Mouse (Mus musculus): ENCODE data around the gene Gm11634.

DNA sequence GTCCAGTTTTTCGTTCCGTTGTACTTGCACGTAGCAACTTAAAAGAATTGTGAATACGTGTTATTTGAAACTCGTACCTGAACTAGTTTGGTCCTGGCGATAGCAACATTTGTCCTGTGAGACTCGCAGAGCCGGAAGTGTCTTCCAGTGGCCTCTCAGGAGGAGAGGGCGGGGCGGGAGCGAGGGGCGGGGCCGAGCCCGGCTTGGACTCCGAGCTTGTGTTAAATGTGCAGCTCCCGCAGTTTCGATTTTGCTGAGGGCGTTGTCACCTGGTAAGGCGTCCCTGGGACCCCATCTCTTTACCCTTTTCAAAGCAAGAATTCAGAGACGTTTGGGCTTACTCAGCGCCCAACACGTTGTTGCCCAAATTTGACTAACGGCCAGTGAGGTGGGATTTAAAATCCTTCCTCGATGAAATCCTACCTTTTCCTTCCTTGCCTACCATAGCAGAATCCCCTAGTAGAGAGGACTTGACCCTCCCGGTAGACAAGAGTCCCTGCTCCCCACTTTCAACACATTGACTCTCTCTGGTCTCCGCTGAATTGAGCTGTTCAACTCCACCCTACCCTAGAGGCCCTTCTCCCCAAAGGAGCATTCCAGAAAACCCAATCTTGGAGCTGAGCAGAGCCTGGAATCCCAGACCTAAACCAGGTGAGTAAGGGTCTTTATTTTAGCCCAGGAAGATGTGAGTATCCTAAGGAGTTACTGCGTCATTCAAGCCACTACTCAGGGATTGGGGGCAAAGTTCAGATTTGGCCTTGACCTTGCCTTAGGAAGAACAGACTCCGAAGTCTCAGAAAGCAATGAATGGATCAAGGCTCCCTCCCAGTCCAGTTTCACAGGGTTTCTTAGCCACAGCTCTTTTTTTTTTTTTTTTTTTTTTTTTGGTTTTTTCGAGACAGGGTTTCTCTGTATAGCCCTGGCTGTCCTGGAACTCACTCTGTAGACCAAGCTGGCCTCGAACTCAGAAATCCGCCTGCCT is 16.7 kb downstream of the Gm11634 start, which contains the start of gene Tmem106a:
- no peak for TF ChIP-seq POLR2A (IDR thresholded peaks at IDR 0.05; ENCODE audit: insufficient read length, low read depth)
- no peak for TF ChIP-seq SRF (IDR thresholded peaks at IDR 0.05; ENCODE audit: control insufficient read depth, insufficient read length, low read depth)
- no peak for TF ChIP-seq E2F4 (IDR thresholded peaks at IDR 0.05; ENCODE audit: insufficient read depth)
- no peak for TF ChIP-seq MYOG (IDR thresholded peaks at IDR 0.05; ENCODE audit: control insufficient read depth in 1 of 3, insufficient read depth in 1 of 3, insufficient read length in 2 of 3, low read depth in 2 of 3)
- no peak for TF ChIP-seq CEBPB (IDR thresholded peaks at IDR 0.05; ENCODE audit: insufficient read depth, poor library complexity, severe bottlenecking)
- no peak for TF ChIP-seq USF1 (IDR thresholded peaks at IDR 0.05; ENCODE audit: low read depth)
- TF ChIP-seq MYOD1 (IDR thresholded peaks at IDR 0.05; ENCODE audit: control insufficient read depth in 1 of 3, insufficient read length in 2 of 3, low read depth in 2 of 3), result no peak
- no peak for TF ChIP-seq MAX (IDR thresholded peaks at IDR 0.05; ENCODE audit: low read depth)
- no peak for TF ChIP-seq TCF12 (IDR thresholded peaks at IDR 0.05; ENCODE audit: insufficient read depth, poor library complexity, severe bottlenecking)
- TF ChIP-seq REST (IDR thresholded peaks at IDR 0.05; ENCODE audit: insufficient read depth, insufficient read length), result no peak
- no peak for TF ChIP-seq POLR2AphosphoS2 (IDR thresholded peaks at IDR 0.05; ENCODE audit: insufficient read length, low read depth)

Measured in myocyte (in vitro differentiated cells).